Mouse (Mus musculus) CH12.LX (cell line): ENCODE measurements around the gene Spty2d1.

Source experiments
- BHLHE40 ChIP-seq: IDR thresholded peaks from 2 replicates; pipeline ENCODE4 v1.6.1; 2011; ENCODE audit warnings: mild to moderate bottlenecking, low read depth, low read length, improper control_type of control experiment
- CTCF ChIP-seq, 2 experiments: IDR thresholded peaks in 1 of 2; conservative IDR thresholded peaks in 1 of 2; 2 replicates each; pipeline ENCODE4 v1.5.1; 2011 to 2012; ENCODE audit warnings: low read depth in 2 of 2, low read length in 2 of 2, improper control_type of control experiment in 1 of 2, inconsistent platforms in 1 of 2, mild to moderate bottlenecking in 1 of 2, moderate library complexity in 1 of 2
- E2F4 ChIP-seq: IDR thresholded peaks from 2 replicates; pipeline ENCODE4 v1.6.1; 2011; ENCODE audit warnings: low read depth, low read length, improper control_type of control experiment; ENCODE audit not compliant: insufficient replicate concordance
- ELF1 ChIP-seq: IDR thresholded peaks from 2 replicates; pipeline ENCODE4 v1.6.1; 2014; ENCODE audit warnings: low read depth, mild to moderate bottlenecking, inconsistent platforms, low read length, improper control_type of control experiment
- GABPA ChIP-seq: IDR thresholded peaks from 2 replicates; pipeline ENCODE4 v1.6.1; 2012; ENCODE audit warnings: low read depth, low read length, improper control_type of control experiment, inconsistent platforms; ENCODE audit not compliant: insufficient replicate concordance
- JUN ChIP-seq: IDR thresholded peaks from 2 replicates; pipeline ENCODE4 v1.6.1; 2011; ENCODE audit warnings: low read depth, mild to moderate bottlenecking, low read length, improper control_type of control experiment, moderate library complexity; ENCODE audit not compliant: insufficient read depth
- MAX ChIP-seq: IDR thresholded peaks from 2 replicates; pipeline ENCODE4 v1.6.1; 2011; ENCODE audit warnings: low read length, improper control_type of control experiment
- MEF2A ChIP-seq: IDR thresholded peaks from 2 replicates; pipeline ENCODE4 v1.6.1; 2014; ENCODE audit warnings: low read depth, mild to moderate bottlenecking, inconsistent platforms, low read length, improper control_type of control experiment, borderline replicate concordance
- NRF1 ChIP-seq: IDR thresholded peaks from 2 replicates; pipeline ENCODE4 v1.6.1; 2014; ENCODE audit warnings: low read depth, mild to moderate bottlenecking, inconsistent platforms, low read length, improper control_type of control experiment, moderate library complexity
- POLR2A ChIP-seq: IDR thresholded peaks from 2 replicates; pipeline ENCODE4 v1.6.1; 2011; ENCODE audit warnings: low read depth, mild to moderate bottlenecking, improper control_type of control experiment, low read length
- POLR2AphosphoS2 ChIP-seq: IDR thresholded peaks from 2 replicates; pipeline ENCODE4 v1.6.1; 2011; ENCODE audit warnings: low read depth, low read length, improper control_type of control experiment
- USF1 ChIP-seq: IDR thresholded peaks from 2 replicates; pipeline ENCODE4 v1.6.1; 2014; ENCODE audit warnings: low read depth, mild to moderate bottlenecking, inconsistent platforms, low read length, improper control_type of control experiment
- ZC3H11A ChIP-seq: IDR thresholded peaks from 2 replicates; pipeline ENCODE4 v1.6.1; 2012; ENCODE audit warnings: low read depth, mild to moderate bottlenecking, inconsistent platforms, low read length, improper control_type of control experiment

DNA sequence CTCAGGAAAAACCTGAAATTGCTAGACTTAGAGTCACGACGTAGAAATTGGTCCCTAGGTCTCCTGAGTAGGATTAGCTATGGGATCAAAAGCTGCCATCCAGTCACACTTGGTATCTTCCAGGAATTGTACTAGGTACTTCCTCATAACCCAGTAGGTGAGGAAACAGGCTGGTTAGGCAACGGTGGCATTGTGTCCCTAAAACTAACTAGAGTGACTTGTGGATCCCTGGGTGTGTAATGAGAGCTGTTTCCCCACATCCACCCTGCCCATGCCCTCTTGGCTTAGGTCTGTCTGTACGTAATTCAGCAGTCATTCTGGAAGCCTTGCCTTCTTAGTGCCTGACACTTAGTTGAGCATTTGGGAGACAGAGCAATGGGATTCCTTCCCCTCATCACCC lies 48.1 kb upstream of the Spty2d1 start:
- TF ChIP-seq ELF1: no peak
- TF ChIP-seq MAX: no peak
- TF ChIP-seq NRF1: no peak
- TF ChIP-seq BHLHE40: no peak
- TF ChIP-seq JUN: no peak
- TF ChIP-seq GABPA: no peak
- no peak for TF ChIP-seq POLR2A
- TF ChIP-seq USF1: no peak
- TF ChIP-seq CTCF (conservative IDR thresholded peaks at IDR 0.05 in 1 of 2, IDR thresholded peaks at IDR 0.05 in 1 of 2; ENCODE audit: low read depth in 2 of 2, low read length in 2 of 2): no peak
- no peak for TF ChIP-seq POLR2AphosphoS2
- no peak for TF ChIP-seq MEF2A
- TF ChIP-seq E2F4: no peak
- no peak for TF ChIP-seq ZC3H11A
